Mouse (Mus musculus) gastrocnemius, postnatal 4 days (tissue): ENCODE measurements around the gene Ifit2. TPM values are rescaled to one million over a fixed set of nuclear protein-coding genes. Genes with fewer than 3 reads are reported as not detected.
"Not testable (repeated sequence)": the region's sequence is repeated elsewhere in the genome, so short reads cannot be mapped to it uniquely, and the experiment has no call there.

Source experiments
- DNase-seq, 2 experiments: peaks; one replicate each; pipeline ENCODE4 v3.0.0; 2021 to 2022; ENCODE audit warnings: low spot score in 2 of 2, mixed read lengths in 2 of 2
- total RNA-seq, 2 experiments: library from RNA; stranded (reverse); gene quantifications; 2 replicates each; pipeline ENCODE4 v1.2.3; 2021

Ifit2 gene
- total RNA-seq, 2 experiments from 2014 or later: 5.2 to 5.7 TPM

DNA sequence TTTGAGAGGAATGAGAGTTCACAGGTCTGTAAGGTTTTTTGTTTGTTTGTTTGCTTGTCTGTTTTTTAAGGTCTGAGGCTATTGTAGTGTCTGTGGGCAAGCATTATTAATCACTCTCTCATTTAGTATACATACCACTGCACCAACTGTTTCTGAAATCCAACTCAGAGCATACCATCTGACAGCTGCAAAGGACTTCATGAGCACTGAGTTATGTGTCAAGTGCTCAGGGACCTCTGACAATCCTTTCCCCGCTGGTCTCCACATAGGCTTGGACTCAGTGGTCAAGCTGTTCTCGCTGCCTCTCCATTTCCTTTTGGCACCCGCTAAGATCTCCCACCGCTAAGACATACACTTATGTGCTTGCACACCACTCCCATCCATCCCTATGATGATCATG is 4.3 kb upstream of the Ifit2 start:
- no peak for DNase-seq

DNA sequence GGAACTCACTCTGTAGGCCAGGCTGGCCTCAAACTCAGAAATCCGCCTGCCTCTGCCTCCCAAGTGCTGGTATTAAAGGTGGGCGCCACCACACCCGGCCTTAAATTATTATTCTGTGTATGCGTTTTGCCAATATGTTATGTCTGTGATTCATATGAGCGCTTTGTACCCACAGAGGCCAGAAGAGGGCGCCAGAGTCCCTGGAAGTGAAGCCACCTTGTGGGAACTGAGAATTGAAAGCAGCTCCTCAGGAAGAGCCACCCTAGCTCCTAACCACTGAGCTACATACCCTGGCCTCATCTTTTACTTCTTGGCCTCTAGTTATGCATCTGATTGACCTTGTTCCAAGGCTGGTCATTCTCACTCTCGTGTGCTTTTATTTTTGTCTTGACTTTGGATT is 2.5 kb upstream of the Ifit2 start:
- DNase-seq: peak; percentile 56 to 72

DNA sequence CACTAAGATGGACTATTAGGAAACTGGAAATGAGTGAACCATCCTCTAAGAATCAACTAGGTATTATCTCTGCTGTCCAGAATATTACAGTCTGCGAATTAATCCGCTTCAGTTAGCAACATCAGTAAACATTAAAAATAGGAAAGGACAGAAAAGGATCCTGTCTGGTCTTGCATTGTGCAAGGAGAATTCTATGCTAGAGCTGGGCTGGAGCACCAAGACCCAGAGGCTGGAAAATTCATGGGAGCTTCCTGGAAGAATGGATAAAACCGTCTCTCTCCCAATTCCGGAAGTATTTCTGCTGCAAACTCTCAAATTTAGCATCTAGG is 325 bp upstream of the Ifit2 start:
- no peak for DNase-seq

DNA sequence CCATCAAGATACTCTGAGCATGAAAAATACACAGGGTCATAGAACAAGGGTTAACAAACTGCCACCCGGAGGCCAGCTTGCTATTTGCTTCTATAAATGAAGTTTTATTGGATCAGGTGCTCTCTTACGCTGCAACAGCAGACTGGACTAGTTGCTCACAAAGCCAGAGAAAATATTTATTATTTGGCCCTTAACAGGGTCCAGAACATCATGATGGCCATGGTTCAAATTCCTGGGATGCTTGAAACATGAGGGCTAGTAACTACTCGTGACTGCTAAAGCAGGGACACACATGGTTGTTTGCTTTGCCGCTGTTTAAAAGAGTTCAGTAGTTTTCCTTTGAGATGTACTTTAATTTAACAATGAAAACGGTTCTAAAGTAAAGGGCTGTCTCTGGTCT is 1.5 kb downstream of the Ifit2 start:
- peak in 1 of 2 experiments; percentile 26 for DNase-seq

DNA sequence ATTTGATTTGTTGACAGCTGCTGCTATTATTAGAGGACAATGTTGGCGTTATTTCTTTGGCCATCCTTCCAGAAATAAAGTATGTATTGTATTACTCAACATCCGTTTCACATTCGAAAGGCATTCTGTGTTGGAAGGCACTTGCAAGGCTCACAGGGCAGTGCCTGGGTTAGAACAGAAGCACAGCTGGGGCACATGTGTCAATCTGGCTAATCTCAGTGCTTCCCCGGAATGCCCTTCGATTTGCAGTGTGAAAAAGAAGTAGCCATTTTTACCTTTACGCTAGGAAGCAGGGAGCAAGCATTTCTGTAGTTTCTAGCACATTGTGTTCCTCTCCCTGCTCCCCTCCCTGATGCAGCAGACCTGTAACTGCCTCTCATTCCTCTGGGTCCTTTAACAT is 2.5 kb downstream of the Ifit2 start:
- no peak for DNase-seq

DNA sequence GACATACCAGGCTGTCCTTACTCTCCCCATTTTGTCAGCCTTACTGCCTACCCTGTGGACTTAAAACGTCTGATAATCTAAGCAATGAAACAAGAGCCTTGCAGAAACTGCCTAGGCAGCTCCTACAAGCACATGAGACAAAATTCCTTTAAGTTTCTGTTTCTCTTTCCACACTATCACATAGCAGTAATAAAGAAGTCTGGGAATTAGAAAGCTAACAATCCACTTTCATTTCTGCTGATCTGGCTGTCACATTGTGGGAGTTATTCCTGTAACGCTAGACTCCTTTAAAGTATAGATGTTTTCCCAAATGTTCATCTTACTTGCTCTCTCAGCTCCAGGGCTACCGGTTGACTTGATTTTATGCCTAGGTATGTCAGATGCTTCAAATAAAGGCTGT is 3.0 kb downstream of the Ifit2 start:
- no peak for DNase-seq

DNA sequence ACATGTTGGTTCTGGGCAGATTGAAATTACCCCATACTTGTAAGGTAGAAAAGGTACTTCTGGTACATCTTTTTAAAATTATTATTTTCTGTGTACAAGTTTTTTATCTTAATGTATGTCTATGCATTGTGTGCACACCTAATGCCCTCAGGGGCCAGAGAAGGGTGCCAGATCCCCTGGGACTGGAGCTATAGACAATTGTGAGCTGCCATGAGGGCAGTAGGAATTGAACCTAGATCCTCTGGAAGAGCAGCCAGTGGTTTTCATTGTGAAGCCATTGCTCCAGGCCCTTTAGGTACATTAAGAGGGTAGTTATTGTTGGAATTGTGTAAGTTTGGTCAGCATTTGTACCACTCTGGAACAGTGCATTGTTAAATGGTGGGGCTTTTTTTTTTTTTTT is 3.6 kb downstream of the Ifit2 start:
- DNase-seq: no peak

DNA sequence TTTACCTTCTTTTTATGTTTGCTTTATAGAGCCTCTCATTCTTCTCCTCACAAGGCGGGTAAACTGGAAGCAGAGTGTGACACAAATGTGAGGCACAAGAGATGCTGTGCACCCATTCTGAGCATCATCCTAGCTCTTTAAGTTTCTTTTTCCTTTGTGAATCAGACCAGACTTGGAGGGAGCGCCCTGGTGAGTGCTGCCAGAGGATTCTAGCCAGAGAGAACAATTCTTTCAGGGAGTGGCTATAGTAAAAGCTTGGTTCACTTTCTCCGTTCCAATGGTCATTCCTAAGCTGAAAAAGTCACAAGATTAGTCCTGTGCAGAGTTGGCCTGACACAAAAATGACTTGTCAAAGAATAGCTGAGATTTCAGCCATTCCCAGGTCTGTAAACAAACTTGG is 6.1 kb downstream of the Ifit2 start:
- DNase-seq: peak in 1 of 2 experiments; percentile 43

DNA sequence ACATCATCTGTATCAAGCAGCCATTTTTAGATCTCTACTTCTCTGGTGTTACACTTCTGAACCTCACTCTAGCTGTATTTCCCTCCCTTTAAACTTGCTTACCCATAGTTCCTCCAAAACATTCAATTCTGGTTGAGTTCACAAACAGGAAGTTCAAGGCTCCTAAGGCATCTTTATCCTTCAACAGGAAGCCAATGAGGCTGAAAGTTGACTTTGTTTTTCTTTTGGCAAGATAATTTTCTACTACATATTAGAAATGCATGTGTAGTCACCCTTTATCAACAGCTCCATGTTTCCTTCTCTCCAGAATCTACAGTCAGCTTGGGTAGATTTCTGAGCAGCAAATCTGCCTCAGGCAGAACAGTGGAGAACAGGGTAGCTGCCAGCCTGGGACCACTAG is 12.1 kb downstream of the Ifit2 start:
- DNase-seq: no peak

DNA sequence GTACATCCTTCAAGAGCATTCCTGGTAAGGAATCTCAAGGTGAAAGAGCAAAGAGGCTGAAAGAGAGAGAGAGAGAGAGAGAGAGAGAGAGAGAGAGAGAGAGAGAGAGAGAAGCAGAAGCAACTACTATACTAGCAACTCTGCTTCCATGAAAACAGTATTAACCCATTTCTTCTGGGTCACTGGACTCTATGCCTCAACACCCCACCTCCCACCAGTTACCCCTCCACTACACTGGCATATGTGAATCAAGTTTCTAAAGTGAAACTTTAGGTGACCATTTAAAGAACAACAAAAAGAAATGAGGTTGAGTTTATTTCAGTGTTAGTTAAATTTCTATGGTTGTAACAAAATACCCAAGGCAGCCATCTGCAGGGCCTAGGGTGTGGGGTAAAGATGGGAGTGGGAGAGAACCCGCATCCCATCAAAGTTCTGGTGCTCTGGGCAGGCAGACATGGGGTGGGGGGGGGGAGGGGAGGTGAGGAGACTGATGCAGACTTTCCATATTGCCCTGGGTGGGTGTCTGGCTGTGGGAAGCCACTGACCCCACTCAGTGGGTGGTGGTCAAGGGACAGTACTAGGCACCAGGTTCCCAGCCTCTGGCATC is 15.8 kb downstream of the Ifit2 start:
- no peak for DNase-seq

DNA sequence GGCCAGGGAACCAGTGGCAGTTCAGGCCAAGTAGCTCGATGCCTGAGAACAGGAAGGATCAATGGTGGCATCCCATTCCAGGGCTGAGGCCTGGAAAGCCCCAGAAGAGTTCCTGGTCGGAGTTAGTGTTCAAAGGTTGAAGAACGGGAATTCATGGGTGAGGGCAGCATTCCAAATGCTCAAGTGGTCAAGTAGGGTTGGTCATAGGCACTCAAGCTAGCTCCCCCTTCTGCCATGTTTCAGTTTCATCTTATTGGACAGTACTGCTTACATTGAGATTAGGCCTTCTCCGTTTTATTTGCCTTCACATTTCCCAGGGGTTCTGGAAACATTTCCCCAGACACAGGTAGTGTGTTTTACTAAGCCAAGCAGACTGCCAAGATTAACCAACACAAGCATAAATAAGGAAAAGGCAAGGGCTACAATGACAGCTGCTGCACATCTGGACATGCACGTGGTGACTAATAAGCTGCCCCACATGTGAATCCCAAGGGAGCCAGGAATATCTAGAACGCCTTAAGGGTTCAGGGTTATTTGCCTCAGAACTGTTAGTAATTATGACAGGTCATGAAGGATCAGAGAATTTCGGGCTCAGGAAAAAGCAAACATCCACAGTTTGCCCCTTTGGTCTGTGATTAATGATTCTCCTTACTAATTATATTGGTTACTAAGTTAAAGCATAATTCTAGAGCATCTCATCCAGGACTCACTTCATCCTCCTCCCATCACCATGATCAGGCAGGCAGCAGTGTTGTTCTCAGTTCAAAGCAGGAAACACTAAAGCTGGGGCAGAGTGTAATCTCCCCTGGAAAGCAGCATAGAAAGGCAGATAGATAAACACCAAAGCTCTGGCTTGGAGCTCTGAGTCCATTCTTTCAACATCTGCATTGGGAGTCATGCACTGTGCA is 18.7 kb downstream of the Ifit2 start:
- no peak for DNase-seq

DNA sequence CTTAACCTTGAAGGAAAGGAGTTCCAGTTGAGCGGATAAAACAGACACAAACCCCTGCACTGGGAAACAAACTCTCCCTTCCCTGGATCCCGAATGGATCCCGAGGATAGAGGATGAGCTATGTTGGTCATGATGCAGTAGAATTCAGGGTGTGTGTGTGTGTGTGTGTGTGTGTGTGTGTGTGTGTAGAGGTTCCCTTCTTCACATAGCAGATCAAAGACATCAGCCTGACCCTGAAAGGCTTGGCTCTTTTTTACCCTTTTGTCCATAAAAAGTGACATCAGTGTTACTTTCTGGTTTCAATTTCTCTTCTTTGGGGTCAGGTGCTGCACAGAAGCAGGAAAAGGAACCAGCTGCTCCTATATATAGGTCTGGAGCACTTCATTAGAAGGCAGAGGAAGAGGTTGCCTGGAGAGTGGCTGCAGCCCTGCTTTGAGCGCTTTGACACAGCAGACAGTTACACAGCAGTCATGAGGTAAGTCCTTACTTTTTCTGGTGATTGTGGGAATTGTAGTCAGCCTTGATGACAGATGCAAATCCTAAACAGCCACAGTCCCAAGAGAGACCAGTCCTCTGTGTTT is 19.5 kb downstream of the Ifit2 start:
- DNase-seq: no peak

DNA sequence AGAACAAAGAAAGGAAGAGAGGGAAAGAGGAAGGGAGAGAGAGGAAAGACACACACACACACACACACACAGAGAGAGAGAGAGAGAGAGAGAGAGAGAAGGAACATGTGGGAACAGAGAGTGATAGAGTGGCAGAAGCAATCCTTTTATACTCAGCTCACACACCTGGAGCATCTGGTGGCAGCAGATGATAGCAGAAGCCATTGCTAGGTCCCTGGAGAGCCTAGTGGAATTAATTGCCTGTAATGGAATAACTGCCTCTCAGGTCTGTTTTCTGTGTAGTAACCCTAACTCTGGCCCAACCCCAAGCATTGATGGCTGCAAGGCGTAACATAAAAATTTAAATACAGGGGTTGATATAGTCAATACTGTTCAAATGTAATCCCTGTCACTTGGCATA is 20.6 kb downstream of the Ifit2 start:
- no peak for DNase-seq

DNA sequence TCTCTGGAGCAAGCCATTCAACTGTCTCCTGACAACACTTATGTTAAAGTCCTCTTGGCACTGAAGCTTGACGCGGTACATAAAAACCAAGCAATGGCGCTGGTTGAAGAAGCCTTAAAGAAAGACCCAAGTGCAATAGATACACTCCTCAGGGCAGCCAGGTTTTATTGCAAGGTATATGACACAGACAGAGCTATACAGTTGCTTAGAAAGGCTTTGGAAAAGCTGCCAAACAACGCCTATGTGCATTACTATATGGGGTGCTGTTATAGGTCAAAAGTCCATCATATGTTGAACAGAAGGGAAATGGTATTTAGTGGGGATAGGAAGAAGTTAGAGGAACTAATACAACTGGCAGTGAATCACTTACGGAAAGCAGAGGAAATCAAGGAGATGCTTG is 23.2 kb downstream of the Ifit2 start:
- no peak for DNase-seq

DNA sequence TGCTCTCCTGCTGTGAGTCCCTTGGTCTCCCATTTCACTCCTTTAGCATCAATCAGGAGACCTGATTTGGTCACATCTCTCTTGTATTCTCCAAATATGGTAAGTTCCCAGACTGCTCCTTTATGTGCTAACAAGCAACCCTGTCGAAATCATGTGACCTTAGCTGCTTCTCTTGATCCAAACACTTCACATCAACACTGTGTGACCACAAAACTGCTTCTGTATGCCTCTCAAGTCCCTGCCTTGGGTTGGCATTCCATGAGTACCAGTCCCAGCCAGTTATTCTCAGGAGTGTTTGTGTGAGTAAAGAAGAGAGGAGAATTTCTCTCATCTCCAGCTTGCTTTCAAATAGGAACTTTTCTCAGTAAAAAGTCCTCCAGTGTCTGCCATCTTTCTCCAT is 26.6 kb downstream of the Ifit2 start:
- DNase-seq: no peak

DNA sequence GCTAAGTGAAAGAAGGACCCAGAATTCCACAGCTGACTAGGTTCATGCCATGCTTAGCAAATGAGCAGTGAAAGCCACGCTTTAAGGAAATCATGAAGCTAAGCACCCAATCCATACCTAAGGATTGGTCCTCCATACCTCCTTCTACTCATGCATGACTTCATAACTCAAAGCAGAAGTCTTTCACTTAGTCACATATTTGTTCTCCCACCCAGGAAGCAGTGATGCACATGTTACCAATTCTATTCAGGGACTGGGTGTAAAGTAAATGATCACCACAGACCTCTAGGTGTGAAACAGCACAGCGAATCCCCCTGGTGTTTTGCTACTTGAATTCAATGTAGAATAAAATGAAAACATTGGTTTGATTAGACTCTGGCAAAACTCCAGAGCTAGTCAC is 32.2 kb downstream of the Ifit2 start:
- DNase-seq: not testable (repeated sequence)

DNA sequence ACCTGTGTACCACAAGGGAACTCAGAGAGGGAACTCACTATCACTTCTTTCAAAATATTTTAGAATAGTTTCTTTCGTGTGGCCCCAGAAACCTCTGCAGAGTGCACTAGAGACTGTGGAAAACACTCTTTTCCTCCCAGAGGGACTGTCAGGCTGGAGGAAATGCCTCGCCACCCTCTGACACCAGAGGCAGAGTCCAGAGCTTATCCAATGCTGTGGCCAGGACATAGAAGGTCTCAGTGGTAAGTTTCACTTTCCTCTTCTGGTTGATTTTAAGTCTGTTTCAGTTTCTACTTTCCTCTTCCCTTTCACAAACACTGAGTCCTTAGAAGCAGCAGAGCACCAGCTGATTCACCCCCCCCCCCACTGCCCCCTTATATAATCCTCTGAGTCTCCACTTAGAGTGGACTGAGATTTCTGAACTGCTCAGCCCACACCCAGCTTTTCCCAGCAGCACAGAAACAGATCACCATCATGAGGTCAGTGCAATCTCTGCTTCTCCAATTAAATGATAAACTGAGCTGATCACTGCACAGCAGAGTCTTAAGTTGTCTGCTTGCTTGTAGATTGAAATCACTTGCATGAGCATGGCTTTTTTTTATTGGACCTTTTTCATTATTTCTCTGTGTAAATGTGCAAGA is 32.8 kb downstream of the Ifit2 start, which contains the start of gene Ifit3:
Gene Ifit3 (plus strand): TSS at position 406 of the 641 bp plus-strand sequence.
- DNase-seq: not testable (repeated sequence)

DNA sequence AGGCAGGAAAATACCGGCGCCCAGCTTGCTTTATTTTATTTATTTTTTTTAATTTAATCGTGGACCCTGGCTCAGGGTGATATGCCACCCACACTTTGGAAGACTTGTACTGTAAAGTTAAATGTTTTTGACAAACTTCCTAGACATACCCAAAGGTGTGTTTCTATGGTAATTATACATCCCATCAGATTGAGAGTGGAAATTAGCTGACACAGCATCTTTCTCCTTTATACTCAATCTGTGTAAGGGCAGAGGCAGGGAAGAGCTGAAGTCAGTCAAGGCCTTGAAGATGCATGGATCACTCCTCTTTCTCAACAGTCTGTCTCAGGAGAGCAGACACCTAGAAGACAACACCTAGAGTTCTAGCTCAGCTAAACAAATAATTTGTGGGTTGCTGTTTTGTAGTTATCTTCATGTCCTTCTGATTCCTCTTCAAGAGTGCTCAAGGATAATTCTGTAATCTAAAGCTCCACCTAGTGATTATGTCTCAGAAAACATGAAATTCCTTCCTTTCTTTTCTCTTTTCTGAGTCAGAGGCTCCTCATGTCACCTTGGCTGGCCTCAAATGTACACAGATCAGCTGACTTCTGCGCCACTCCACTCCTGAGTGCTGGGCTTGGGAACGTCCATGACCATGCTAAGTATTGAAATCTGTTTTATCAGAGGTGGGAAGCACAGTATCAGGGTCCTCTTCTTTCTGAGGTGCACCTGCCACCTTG is 35.4 kb downstream of the Ifit2 start:
- DNase-seq: not testable (repeated sequence)

DNA sequence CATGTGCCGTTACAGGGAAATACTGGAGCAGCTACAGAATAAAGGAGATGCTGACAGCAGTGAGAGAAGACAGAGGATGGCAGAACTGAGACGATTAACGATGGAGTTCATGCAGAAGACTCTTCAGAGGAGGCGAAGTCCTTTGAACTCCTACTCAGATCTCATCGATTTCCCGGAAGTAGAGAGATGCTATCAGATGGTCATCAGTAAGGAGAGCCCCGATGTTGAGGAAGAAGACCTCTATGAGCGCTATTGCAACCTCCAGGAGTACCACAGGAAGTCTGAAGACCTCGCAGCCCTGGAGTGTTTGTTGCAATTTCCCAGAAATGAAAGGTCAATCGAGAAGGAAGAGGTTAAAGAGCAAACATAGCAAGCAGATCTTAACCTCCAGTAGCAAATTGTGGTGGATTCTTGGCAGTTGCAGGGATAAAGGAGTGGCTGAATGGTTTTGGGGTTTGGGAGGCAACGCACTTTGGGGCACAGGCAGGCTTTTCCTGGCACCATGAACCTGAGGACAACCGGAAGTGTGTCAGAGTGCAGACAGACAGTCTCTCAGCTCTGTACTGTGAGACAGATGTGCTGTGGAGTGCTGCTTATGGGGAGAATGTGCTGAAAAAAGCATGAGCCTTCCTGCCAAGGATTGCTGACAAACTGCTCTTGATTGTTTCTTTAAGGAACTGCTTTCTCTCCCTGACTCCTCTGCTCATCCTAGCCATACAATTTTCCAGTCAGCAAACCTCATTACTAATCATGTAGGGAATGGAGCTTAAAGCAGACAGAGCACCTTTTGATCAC is 37.6 kb downstream of the Ifit2 start:
- not testable (repeated sequence) for DNase-seq

DNA sequence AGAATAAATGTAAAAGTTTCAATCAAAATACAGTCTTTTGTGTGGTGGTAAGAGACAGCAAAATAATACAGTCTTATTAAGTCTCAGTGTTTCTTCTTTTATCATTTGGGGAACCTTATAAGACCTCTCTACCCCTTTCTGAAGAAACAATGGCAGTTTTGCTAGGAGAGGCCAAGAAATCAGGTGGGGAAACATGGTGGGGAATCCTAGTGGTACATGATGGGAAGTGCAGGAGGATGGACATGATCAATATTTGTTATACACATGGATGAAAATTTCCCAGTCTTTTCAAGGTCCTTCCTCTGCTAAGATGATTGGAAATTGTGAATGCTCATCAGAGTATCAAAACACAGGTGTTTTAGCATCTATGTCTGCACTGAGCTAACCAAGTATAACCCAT is 38.5 kb downstream of the Ifit2 start:
- no peak for DNase-seq
